ENCODE assay signal across 19 mouse cellular contexts in genomic region chr5:21532921-21533320, GRCm38 (mm10). TPM values are rescaled to one million over a fixed set of nuclear protein-coding genes. Genes with fewer than 3 reads are reported as not detected.
DNase-seq lines count a peak whose midpoint lies in the region; ATAC-seq lines count a peak whose summit lies in the region.
"Had no signal": no experiment of that assay in that cellular context is flagged by ENCODE, and none has a peak within 500 bp of the region (broad histone marks: within the 10 kb centered on the region; RNA-seq: fewer than 3 reads in every experiment).

No protein-coding gene starts in this region.

- no peak for ATAC-seq in erythroblast, adult 5-6 weeks (replicated peaks; ENCODE audit: low FRiP score, poor library complexity, severe bottlenecking)
- ATAC-seq: forebrain, embryonic 14.5 days; hindbrain, postnatal 0 days; midbrain, embryonic 13.5 days had no signal

- DNase-seq in adrenal gland, adult 2 months = peak; percentile 57
- no peak for DNase-seq in adrenal gland, postnatal 25 days
- DNase-seq in lung, postnatal 36 days = peak; percentile 33
- DNase-seq in lung, postnatal 4 days = no peak
- peak; percentile 75 for DNase-seq in gastrocnemius, postnatal 25 days
- peak; percentile 80 for DNase-seq in skeletal muscle tissue, adult 2 months (ENCODE audit: low read depth, low spot score)
- no peak for DNase-seq in kidney, adult 8-10 months
- DNase-seq: cerebellum, postnatal 25 days; kidney, adult 11 months; kidney, postnatal 25 days; layer of hippocampus, adult 9-11 months; liver, embryonic 13.5 days; retina, postnatal 1 day had no signal

RNA-seq across cellular contexts. Expression of gene Lrrc17, which starts 10.4 kb away (rescaled TPM):
- 1 to 10 TPM; 2.3 to 3.1 TPM for total RNA-seq in adrenal gland, adult 2 months (2021)
- 0.65 and 0.75 TPM in 2 replicates for polyA plus RNA-seq in adrenal gland, adult 2 months (2012; rRNA removed)
- 0.57 and 1.1 TPM in 2 replicates for total RNA-seq in adrenal gland, postnatal 25 days (2021)
- 1 to 10 TPM; 2.4 to 4.7 TPM for total RNA-seq in gastrocnemius, postnatal 25 days (2021)
- not detected in 2 replicates for total RNA-seq in erythroblast, adult 5-6 weeks (2015; ENCODE audit: low replicate concordance)
- 0.85 TPM in 1 of 2 replicates, not detected in the other for total RNA-seq in erythroblast, adult 5-6 weeks (2017; ENCODE audit: low replicate concordance)
- total RNA-seq: MEL had no signal
- polyA plus RNA-seq: macrophage had no signal

Comparison
In these comparisons a context has a peak if more than half of its experiments do, and no peak if none do; other contexts are left out.
1. DNase-seq: peak in adrenal gland, adult 2 months (single experiment), lung, postnatal 36 days (single experiment), gastrocnemius, postnatal 25 days (single experiment) and skeletal muscle tissue, adult 2 months (single experiment); none in adrenal gland, postnatal 25 days (single experiment), lung, postnatal 4 days (0 of 2) and kidney, adult 8-10 months (0 of 2).